Mouse (Mus musculus) heart, embryonic 14.5 days (tissue): ENCODE data around the gene Zc3h4. TPM values are rescaled to one million over a fixed set of nuclear protein-coding genes. Genes with fewer than 3 reads are reported as not detected.

Source experiments
- ATAC-seq: fragments of 200-750 bp; cut with Nextera tagmentation; 2 replicates; pipeline ENCODE4 v1.8.0; 2017; ENCODE audit warnings: low read depth, moderate TSS enrichment; ENCODE audit not compliant: insufficient number of reproducible peaks, insufficient read depth, low FRiP score
- H3K27ac ChIP-seq, 2 experiments: fragments of 200-500 bp in 1 of 2; fragments of 300-500 bp in 1 of 2; sonication (generic) in 1 of 2; replicated peaks in 1 of 2; 2 replicates each; pipeline ENCODE4 v1.5.1; 2012 to 2014; ENCODE audit warnings: low read depth in 2 of 2, low read length in 2 of 2, control low read depth in 1 of 2, mild to moderate bottlenecking in 1 of 2, mixed read lengths in 1 of 2; ENCODE audit not compliant: control insufficient read depth in 1 of 2, insufficient read depth in 1 of 2
- H3K27me3 ChIP-seq: fragments of 300-500 bp; sonication (generic); 2 replicates; pipeline ENCODE4 v1.6.1; 2014; ENCODE audit warnings: mild to moderate bottlenecking, low read length, control low read depth; ENCODE audit not compliant: control insufficient read depth, insufficient read depth
- H3K36me3 ChIP-seq: fragments of 300-500 bp; sonication (generic); 2 replicates; pipeline ENCODE4 v1.6.1; 2014; ENCODE audit warnings: mild to moderate bottlenecking, control low read depth, low read length, mixed read lengths; ENCODE audit not compliant: control insufficient read depth, insufficient read depth
- H3K4me1 ChIP-seq, 2 experiments: fragments of 200-500 bp in 1 of 2; fragments of 300-500 bp in 1 of 2; sonication (generic) in 1 of 2; 2 replicates each; pipeline ENCODE4 v1.6.1; 2012 to 2014; ENCODE audit warnings: low read length in 2 of 2, control low read depth in 1 of 2, mixed read lengths in 1 of 2; ENCODE audit not compliant: control insufficient read depth in 2 of 2, insufficient read depth in 2 of 2
- H3K4me2 ChIP-seq: fragments of 300-500 bp; sonication (generic); 2 replicates; pipeline ENCODE4 v1.6.1; 2014; ENCODE audit warnings: mild to moderate bottlenecking, low read length
- H3K4me3 ChIP-seq, 2 experiments: fragments of 200-500 bp in 1 of 2; fragments of 300-500 bp in 1 of 2; sonication (generic) in 1 of 2; 2 replicates each; pipeline ENCODE4 v1.5.1; 2012 to 2014; ENCODE audit warnings: low read length in 2 of 2, mild to moderate bottlenecking in 2 of 2, control low read depth in 1 of 2, low read depth in 1 of 2, moderate library complexity in 1 of 2; ENCODE audit not compliant: control insufficient read depth in 1 of 2, insufficient read depth in 1 of 2
- H3K9ac ChIP-seq: fragments of 300-500 bp; sonication (generic); 2 replicates; pipeline ENCODE4 v1.6.1; 2014; ENCODE audit warnings: mild to moderate bottlenecking, low read length
- H3K9me3 ChIP-seq: fragments of 300-500 bp; sonication (generic); 2 replicates; pipeline ENCODE4 v1.6.1; 2016; ENCODE audit warnings: low read length, control low read depth; ENCODE audit not compliant: control insufficient read depth
- WGBS: fragments of 180-500 bp; shearing (Covaris S2); extraction: QIAGEN DNeasy Blood & Tissue Kit; methylation state at CpG from one replicate; pipeline ENCODE4 v1.1.7; 2014; 5-methylcytosine and 5-hydroxymethylcytosine counted together
- polyA plus RNA-seq: library from polyadenylated mRNA; unstranded; fragments of >200 nt; fragmentation: Nextera tagmentation; extraction: Ambion mirVana; gene quantifications from 2 replicates; pipeline ENCODE4 v1.2.1, GENCODE M21; 2014

The Zc3h4 gene
- polyA plus RNA-seq = 8.6 and 10.6 TPM in 2 replicates

DNA sequence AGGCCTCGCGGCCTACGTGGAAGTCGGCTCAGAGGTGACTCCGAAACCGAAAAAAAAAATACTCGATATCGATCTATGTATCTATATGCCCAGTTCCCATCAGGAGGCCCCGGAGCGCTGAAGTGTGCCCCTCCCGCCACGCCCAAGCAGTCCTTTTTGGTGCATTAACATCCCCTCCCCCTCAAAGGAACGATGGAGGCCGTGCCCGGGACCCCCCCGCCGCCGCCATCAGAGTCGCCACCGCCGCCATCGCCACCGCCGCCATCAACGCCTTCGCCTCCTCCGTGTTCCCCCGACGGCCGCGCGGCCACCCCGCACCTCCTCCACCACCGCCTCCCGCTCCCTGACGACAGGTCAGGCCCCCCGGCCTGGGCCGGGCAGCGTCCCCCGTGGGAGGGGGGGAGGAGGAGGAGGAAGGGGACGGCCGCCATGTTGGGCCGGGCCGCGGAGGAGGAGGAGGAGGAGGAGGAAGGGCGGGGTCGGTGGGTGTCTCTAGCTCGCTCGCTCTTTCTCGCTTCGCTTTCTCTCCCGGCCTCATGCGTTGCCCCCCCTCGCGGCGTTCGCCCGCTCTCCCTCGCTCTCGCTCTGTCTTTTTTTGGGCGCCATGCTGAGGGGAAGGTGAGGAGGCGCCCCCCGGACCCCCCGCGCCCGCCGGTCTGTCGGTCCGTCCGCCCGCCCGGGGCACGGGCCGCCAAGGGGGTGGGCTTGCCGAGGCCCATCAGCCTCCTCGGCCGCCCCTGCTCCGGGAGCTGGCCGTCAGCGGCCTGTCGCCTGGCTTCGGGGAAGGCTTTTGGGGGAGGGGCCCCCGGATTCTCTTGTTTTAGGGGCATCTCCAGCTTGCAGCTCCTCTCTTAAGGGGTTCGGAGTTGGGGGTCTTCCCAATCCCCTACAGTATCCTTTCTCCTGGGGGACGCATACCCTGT is at the start of gene Zc3h4:
Gene Zc3h4 (plus strand): TSS at position 222 of the 923 bp plus-strand sequence.
- under 1% methylated on average over 69 of the region's 85 CpGs for WGBS
- Histone ChIP-seq H3K4me2 (peak within 1 kb of the TSS; percentile 87), H3K36me3 (peaks cover 4% of the 10 kb centered on the region; the same call in 1 of the 2 replicates), H3K27me3 (no peaks in the 10 kb centered on the region), H3K9me3 (no peaks in the 10 kb centered on the region), H3K9ac (peak within 1 kb of the TSS; percentile 97), H3K4me1 (peaks cover 22 to 35% of the 10 kb centered on the region in 2 experiments), H3K27ac (peak within 1 kb of the TSS; percentile 97 to 100), H3K4me3 (peak within 1 kb of the TSS; percentile 56 to 69)
- ATAC-seq = peak; percentile 60

DNA sequence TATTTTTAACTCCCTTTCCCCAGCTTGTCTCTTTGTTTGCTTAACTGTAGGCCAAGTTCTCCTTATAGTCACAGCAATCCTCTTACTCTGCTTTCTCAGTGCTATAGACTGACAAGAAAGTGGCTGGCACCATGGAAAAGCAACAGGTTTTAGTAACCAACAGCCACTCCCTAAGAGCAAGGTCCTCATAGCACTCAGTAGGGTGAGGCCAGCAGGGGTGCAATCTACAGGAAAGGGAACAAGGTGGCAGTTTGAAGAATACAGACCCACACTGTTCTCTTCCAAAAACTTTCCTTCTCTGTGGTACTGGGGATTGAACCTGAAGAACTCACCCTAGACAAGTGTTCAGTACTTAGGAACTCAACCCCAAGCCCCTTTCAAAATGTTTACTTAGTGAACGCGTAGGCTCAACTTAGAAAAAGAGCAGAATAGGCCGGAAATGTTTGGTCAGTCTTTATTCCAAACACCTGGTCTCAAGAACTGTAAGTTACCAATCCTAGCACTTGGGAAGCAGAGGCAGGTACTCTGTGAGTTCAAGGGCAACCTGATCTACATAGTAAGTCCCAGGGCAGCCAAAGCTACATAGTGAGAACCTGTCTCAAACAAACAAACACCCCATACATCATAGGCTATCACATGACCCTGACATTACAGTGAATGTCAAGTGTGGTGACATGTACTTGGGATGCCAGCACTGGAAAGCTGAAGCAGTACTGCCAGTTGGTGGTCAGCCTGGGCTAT is 44.7 kb upstream of the Zc3h4 start:
- H3K27ac ChIP-seq = no peak overlapping the region
- peaks cover 80% of the 10 kb centered on the region for H3K36me3 ChIP-seq
- WGBS = over 99% methylated on average over 3 of the region's 3 CpGs
- H3K4me3 ChIP-seq = no peak overlapping the region
- ATAC-seq = no peak
- H3K27me3 ChIP-seq = no peaks in the 10 kb centered on the region
- H3K9me3 ChIP-seq = no peaks in the 10 kb centered on the region
- H3K9ac ChIP-seq = no peak overlapping the region
- H3K4me2 ChIP-seq = no peak overlapping the region
- no peaks in the 10 kb centered on the region for H3K4me1 ChIP-seq

DNA sequence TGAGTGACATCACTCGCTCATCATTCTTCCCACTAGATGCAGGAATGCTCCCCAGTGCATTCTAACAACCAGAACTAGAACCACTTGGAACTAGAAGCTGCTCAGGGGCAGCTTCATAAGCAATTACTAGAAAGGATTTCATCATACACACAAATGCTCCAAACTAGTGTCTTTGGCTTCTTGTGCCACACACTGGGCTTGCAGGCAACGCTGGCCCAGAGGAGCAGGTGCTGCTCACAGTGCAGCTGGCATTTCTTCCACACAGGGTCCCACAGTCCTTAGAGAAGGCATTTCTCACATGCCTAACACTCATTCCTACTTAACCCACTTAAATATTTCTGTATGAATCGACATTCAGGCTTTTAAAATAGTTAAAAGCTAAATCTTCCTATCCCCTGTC is 43.1 kb upstream of the Zc3h4 start:
- no peak overlapping the region for H3K27ac ChIP-seq
- H3K9me3 ChIP-seq = no peaks in the 10 kb centered on the region
- H3K4me3 ChIP-seq = no peak overlapping the region
- H3K27me3 ChIP-seq = no peaks in the 10 kb centered on the region
- peaks cover 75% of the 10 kb centered on the region for H3K36me3 ChIP-seq
- ATAC-seq = no peak
- 76% methylated on average over 3 of the region's 3 CpGs for WGBS
- H3K4me2 ChIP-seq = no peak overlapping the region
- H3K4me1 ChIP-seq = no peaks in the 10 kb centered on the region
- no peak overlapping the region for H3K9ac ChIP-seq

DNA sequence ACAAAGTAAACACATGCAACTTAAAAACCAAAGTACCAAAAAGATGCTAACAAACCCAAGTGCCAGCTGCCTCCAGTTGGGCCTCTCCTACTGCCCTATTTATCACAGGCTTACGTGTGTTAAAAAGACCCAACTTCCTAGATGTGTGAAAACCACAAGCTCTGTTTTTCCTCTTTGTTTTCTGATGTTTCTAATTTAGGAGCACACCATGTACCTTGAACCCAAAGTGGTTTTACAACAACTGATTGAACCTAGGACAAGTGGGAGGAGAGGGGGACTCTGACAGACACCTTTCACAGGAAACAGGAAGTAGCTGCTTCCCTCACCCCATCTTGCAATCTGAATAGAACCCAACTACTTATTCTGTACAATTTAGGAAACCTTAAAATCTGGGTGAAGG is 36.4 kb upstream of the Zc3h4 start:
- Histone ChIP-seq H3K9ac (no peak overlapping the region), H3K4me3 (no peak overlapping the region), H3K36me3 (peaks cover 89% of the 10 kb centered on the region), H3K4me1 (peaks cover 5 to 17% of the 10 kb centered on the region in 2 experiments; a peak in 2 of 4 replicates), H3K27ac (peak overlapping the region; percentile 10 to 53; a peak in 3 of 4 replicates), H3K4me2 (no peak overlapping the region), H3K27me3 (no peaks in the 10 kb centered on the region), H3K9me3 (no peaks in the 10 kb centered on the region)
- WGBS = 58% methylated on average over 1 of the region's 1 CpGs
- ATAC-seq = no peak

DNA sequence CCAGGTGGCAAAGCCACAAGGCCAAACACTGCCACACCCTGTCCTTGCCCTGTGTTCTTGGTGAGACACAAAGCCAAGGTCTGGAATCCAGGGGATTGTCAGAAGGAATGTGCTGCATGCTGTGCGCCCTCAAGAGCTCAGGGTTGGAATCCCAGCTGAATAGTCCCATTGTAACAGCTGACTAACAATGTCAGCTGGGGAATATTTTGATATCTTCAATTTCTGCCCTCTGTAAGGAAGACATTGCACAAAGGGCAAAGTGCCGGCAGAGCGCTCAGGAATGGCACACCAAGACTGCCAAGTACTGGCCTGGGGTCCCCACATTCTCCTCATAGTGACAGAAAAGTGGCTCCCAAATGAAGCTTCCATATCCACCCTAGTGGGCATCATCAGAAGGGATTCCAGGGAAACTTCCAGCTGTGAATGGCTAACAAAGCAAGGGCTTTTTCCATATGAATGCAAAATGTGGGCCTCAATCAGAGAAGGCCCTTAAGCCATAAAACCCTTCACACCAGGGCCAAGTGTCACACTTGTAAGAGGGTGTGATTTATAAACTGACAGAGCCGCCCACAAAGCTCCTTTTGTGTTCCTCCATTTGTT is 35.7 kb upstream of the Zc3h4 start:
- Histone ChIP-seq H3K27me3 (no peaks in the 10 kb centered on the region), H3K4me3 (no peak overlapping the region), H3K4me1 (peaks cover 5 to 17% of the 10 kb centered on the region in 2 experiments; a peak in 2 of 4 replicates), H3K36me3 (peaks cover 91% of the 10 kb centered on the region), H3K4me2 (no peak overlapping the region), H3K9me3 (no peaks in the 10 kb centered on the region), H3K9ac (no peak overlapping the region), H3K27ac (peak overlapping the region; percentile 10 to 53)
- ATAC-seq = no peak
- 44% methylated on average over 4 of the region's 4 CpGs for WGBS

DNA sequence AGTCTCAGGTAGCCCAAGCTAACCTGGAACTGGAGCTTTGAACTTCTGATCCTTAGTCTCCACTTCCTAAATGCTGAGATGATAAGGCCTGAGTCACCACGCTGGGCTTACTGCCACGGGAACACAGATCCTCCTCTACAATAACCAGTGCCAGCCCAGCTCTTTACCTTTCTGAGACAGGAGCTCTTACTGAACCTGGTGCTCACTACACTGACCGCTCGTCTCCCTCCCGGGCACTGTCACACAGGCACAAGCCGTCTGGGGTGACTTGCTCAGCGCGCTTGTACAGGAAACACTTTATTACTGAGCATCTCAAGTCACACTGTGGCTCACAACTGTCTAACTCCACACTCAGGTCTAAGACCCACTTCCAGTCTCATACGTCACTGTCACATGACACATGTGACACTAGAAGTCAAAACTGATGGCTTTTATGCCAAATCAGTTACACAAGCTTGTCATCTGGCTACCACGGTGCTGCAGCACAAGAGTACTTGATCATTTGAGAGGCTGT is 34.5 kb upstream of the Zc3h4 start:
- H3K27me3 ChIP-seq = no peaks in the 10 kb centered on the region
- no peaks in the 10 kb centered on the region for H3K9me3 ChIP-seq
- 64% methylated on average over 10 of the region's 10 CpGs for WGBS
- H3K4me3 ChIP-seq = no peak overlapping the region
- peaks cover 96% of the 10 kb centered on the region for H3K36me3 ChIP-seq
- H3K4me2 ChIP-seq = no peak overlapping the region
- no peak overlapping the region; a peak in 1 of 4 replicates for H3K27ac ChIP-seq
- H3K4me1 ChIP-seq = peaks cover 5 to 17% of the 10 kb centered on the region in 2 experiments; a peak in 2 of 4 replicates
- H3K9ac ChIP-seq = no peak overlapping the region
- ATAC-seq = no peak

DNA sequence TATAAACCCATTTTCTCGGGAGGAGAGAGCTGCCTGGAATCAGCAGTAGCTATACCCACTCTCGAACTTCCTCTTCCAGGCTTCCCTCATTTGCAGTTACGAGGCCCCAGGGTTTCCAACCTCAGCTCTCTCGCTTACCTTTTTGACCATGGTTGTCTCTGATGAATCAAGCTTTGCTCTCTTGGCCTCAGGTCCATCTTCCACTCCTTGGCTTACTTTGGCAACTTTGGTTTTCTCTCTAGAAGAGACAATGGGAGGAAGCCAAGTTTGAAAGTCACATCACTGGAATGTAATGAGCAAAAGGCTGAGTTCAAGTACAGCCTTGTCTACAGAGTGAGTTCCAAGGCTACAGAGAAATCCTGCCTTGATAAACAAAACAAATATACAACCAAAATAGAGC is 34.0 kb upstream of the Zc3h4 start:
- Histone ChIP-seq H3K9me3 (no peaks in the 10 kb centered on the region), H3K36me3 (peaks cover 96% of the 10 kb centered on the region), H3K4me1 (peaks cover 5 to 17% of the 10 kb centered on the region in 2 experiments; a peak in 2 of 4 replicates), H3K27ac (no peak overlapping the region; a peak in 1 of 4 replicates), H3K27me3 (no peaks in the 10 kb centered on the region), H3K4me2 (no peak overlapping the region), H3K4me3 (no peak overlapping the region), H3K9ac (no peak overlapping the region)
- 79% methylated on average over 4 of the region's 4 CpGs for WGBS
- ATAC-seq = no peak
